Mouse (Mus musculus) forebrain, embryonic 16.5 days (tissue): ENCODE data around the gene Spns3. TPM values are rescaled to one million over a fixed set of nuclear protein-coding genes. Genes with fewer than 3 reads are reported as not detected.

Experiments
- ATAC-seq: fragments of 200-750 bp; cut with Nextera tagmentation; 2 replicates; pipeline ENCODE4 v1.8.0; 2017; ENCODE audit warnings: mild to moderate bottlenecking, moderate library complexity
- H3K27ac ChIP-seq: fragments of 300-500 bp; sonication (generic); 2 replicates; pipeline ENCODE4 v1.5.1; 2014; ENCODE audit warnings: low read length, control low read depth
- H3K27me3 ChIP-seq: fragments of 300-500 bp; sonication (generic); replicated peaks from 2 replicates; pipeline ENCODE4 v1.6.1; 2014; ENCODE audit warnings: low read length; ENCODE audit not compliant: control insufficient read depth, insufficient read depth
- H3K36me3 ChIP-seq: fragments of 300-500 bp; sonication (generic); 2 replicates; pipeline ENCODE4 v1.6.1; 2014; ENCODE audit not compliant: control insufficient read depth, insufficient read depth
- H3K4me1 ChIP-seq: fragments of 300-500 bp; sonication (generic); replicated peaks from 2 replicates; pipeline ENCODE4 v1.6.1; 2014; ENCODE audit warnings: low read length; ENCODE audit not compliant: control insufficient read depth, insufficient read depth
- H3K4me2 ChIP-seq: fragments of 300-500 bp; sonication (generic); 2 replicates; pipeline ENCODE4 v1.6.1; 2014; ENCODE audit warnings: mild to moderate bottlenecking, low read length, control low read depth
- H3K4me3 ChIP-seq: fragments of 300-500 bp; sonication (generic); replicated peaks from 2 replicates; pipeline ENCODE4 v1.5.1; 2014; ENCODE audit warnings: mild to moderate bottlenecking, low read length, control low read depth
- H3K9ac ChIP-seq: fragments of 300-500 bp; sonication (generic); replicated peaks from 2 replicates; pipeline ENCODE4 v1.6.1; 2014; ENCODE audit warnings: low read depth, low read length, control low read depth
- H3K9me3 ChIP-seq: fragments of 300-500 bp; sonication (generic); 2 replicates; pipeline ENCODE4 v1.6.1; 2016; ENCODE audit warnings: low read length; ENCODE audit not compliant: control insufficient read depth
- WGBS: fragments of 180-500 bp; shearing (Covaris S2); extraction: QIAGEN DNeasy Blood & Tissue Kit; methylation state at CpG from one replicate; pipeline ENCODE4 v1.1.7; 2014; 5-methylcytosine and 5-hydroxymethylcytosine counted together
- polyA plus RNA-seq: library from polyadenylated mRNA; unstranded; fragments of >200 nt; fragmentation: Nextera tagmentation; extraction: Ambion mirVana; gene quantifications from 2 replicates; pipeline ENCODE4 v1.2.1, GENCODE M21; 2015

The Spns3 gene
- polyA plus RNA-seq, 1 experiment from 2014 or later, result not detected

DNA sequence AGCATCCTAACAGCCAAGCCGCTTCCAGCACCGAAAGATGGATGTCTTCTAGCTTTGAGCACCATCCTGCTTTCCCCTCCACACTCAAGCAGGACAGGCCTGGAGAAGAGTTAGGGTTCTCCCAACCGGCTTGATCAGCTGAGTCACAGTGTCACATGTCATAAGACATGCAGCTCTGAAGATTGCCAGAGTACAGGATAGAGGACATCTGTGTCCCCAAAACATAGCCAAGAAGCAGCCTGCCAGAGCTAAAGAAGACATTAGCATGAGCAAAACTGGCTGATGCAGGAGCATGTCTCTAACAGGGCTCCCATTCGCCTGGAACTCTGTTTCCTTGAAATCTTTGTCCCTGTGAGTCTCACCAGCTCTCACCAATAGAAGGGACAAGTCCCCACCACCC lies 24.1 kb downstream of the Spns3 start:
- 81% methylated on average over 4 of the region's 4 CpGs for WGBS
- H3K9me3 ChIP-seq, result no peaks in the 10 kb centered on the region
- ATAC-seq, result no peak

DNA sequence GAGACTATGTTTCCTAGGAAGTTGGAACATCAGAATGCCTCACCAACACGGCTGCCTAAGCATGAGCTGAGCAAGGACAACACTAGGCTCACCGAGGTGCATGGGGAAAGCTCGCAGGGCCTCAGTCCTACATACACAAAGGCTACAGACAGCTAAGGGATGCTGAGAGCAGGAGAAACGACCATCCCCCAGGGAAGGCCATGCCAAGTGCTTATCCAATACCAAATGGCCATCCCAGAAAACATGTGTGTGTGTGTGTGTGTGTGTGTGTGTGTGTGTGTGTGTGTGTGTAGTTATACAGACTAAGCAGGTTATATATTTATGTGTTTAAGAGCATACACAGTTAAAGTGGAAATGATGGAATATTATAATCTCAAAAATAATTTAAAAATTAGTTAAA lies 26.6 kb downstream of the Spns3 start:
- ATAC-seq, result no peak
- Histone ChIP-seq H3K9ac (no peak overlapping the region), H3K4me1 (peaks cover 9% of the 10 kb centered on the region), H3K9me3 (no peaks in the 10 kb centered on the region), H3K27ac (no peak overlapping the region), H3K4me3 (no peak overlapping the region), H3K4me2 (no peak overlapping the region), H3K36me3 (no peaks in the 10 kb centered on the region), H3K27me3 (no peaks in the 10 kb centered on the region)
- WGBS, result 36% methylated on average over 4 of the region's 4 CpGs

More for the DNA sequence above, 24.1 kb downstream of the Spns3 start:
- H3K9ac ChIP-seq, result no peak overlapping the region
- H3K36me3 ChIP-seq, result no peaks in the 10 kb centered on the region
- H3K4me3 ChIP-seq, result no peak overlapping the region
- H3K4me1 ChIP-seq, result peaks cover 9% of the 10 kb centered on the region
- H3K27ac ChIP-seq, result no peak overlapping the region
- H3K27me3 ChIP-seq, result no peaks in the 10 kb centered on the region
- H3K4me2 ChIP-seq, result no peak overlapping the region

DNA sequence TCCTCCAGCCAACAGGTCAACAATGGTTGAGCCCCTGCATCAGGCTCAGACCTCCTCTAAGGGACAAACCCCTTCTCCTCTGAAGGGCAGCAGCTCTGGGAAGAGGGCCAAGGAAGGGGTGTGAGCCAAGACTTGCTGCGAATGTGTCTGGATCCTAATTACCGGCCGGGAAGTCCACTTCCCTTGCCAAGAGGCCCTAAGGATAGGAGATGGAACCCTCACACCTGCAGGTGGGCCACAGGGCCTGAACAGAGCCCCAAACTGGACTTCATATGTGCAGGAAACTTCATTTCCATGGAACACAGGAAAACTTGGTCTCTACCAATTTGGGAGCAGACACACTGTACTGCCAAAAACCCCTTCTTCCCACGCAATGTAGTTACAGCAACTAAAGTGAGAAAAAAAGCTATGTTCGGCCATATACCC lies 27.7 kb downstream of the Spns3 start:
- H3K36me3 ChIP-seq, result no peaks in the 10 kb centered on the region
- ATAC-seq, result peak; percentile 65; the same call in 1 of the 2 replicates
- no peak overlapping the region for H3K27ac ChIP-seq
- 40% methylated on average over 5 of the region's 5 CpGs for WGBS
- no peak overlapping the region for H3K4me3 ChIP-seq
- H3K9me3 ChIP-seq, result no peaks in the 10 kb centered on the region
- H3K4me2 ChIP-seq, result no peak overlapping the region
- H3K9ac ChIP-seq, result no peak overlapping the region
- H3K27me3 ChIP-seq, result no peaks in the 10 kb centered on the region
- peaks cover 9% of the 10 kb centered on the region for H3K4me1 ChIP-seq

GRCm38 (mm10) chr11:72521598-72522541 lies 28.4 kb downstream of the Spns3 start:
- ATAC-seq, result no peak
- Histone ChIP-seq H3K4me1 (peaks cover 9% of the 10 kb centered on the region), H3K4me3 (no peak overlapping the region), H3K4me2 (no peak overlapping the region), H3K36me3 (no peaks in the 10 kb centered on the region), H3K9ac (no peak overlapping the region), H3K27me3 (no peaks in the 10 kb centered on the region), H3K27ac (no peak overlapping the region), H3K9me3 (no peaks in the 10 kb centered on the region)
- WGBS, result 68% methylated on average over 5 of the region's 5 CpGs

DNA sequence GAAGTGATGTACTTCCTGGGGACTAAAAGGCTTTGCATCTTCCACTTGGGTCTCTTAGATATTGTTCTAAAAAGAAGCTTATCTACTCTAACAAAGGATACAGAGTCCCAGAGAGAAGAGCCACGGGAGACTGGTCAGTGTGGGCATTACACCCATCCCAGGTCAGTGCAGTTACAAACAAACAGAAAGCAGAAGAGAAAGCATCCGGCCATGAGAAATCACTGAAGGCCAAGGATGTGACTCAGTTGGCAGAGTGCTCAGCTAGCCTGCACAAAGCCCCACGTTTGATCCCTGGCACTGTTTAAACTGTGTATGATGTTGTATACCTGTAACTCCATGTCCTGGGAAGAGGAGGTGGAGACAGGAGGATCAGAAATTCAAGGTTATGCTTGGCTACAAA lies 30.4 kb downstream of the Spns3 start:
- WGBS, result 67% methylated on average over 3 of the region's 3 CpGs
- no peak overlapping the region for H3K27ac ChIP-seq
- H3K4me3 ChIP-seq, result no peak overlapping the region
- no peak overlapping the region for H3K9ac ChIP-seq
- H3K9me3 ChIP-seq, result no peaks in the 10 kb centered on the region
- H3K4me1 ChIP-seq, result peaks cover 14% of the 10 kb centered on the region
- no peak overlapping the region for H3K4me2 ChIP-seq
- no peaks in the 10 kb centered on the region for H3K36me3 ChIP-seq
- H3K27me3 ChIP-seq, result no peaks in the 10 kb centered on the region
- ATAC-seq, result no peak

DNA sequence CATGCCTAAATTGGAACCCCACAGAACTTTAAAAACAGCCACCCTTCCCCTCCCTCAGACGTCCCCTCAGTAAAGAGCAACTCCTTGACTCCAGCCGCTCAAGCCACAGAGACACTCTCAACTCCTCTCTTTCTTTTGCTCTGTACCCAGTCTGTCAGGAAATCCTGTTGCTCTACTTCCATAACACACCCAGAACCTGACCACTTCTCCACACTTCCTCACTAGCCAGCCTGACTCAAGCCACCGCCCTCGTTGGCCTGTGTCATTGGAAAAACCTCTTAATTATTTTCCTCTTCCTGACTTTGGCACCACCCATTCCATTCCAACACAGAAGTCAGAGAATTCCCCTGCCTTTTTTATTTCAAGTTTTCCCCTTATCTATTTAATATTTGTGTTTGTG lies 31.1 kb downstream of the Spns3 start:
- Histone ChIP-seq H3K27me3 (no peaks in the 10 kb centered on the region), H3K4me2 (no peak overlapping the region), H3K4me3 (no peak overlapping the region), H3K4me1 (peaks cover 18% of the 10 kb centered on the region), H3K9me3 (no peaks in the 10 kb centered on the region), H3K36me3 (no peaks in the 10 kb centered on the region), H3K9ac (no peak overlapping the region), H3K27ac (no peak overlapping the region)
- ATAC-seq, result no peak
- 79% methylated on average over 4 of the region's 4 CpGs for WGBS

DNA sequence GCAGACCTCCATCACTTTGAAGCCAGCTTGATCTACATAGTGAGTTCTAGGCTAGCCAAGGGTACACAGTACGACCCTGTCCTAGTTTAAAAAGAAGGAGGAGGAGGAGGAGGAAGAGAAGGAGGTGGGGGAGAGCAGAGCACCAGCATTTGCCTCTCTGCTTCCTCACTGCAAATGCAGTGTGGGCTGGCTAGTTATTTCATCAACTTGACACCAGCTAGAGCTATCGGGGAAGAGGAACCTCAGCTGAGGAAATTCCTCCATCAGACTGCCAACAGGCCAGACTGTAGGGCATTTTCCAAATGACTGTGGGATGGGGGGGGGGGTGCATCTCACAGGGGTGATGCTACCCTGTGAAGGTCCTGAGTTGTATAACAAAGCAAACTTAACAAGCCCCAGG lies 31.9 kb downstream of the Spns3 start:
- ATAC-seq, result no peak
- WGBS, result 56% methylated on average over 2 of the region's 2 CpGs
- H3K27me3 ChIP-seq, result no peaks in the 10 kb centered on the region
- no peaks in the 10 kb centered on the region for H3K36me3 ChIP-seq
- no peak overlapping the region for H3K9ac ChIP-seq
- no peak overlapping the region for H3K4me2 ChIP-seq
- no peak overlapping the region for H3K27ac ChIP-seq
- H3K4me3 ChIP-seq, result no peak overlapping the region
- peaks cover 18% of the 10 kb centered on the region for H3K4me1 ChIP-seq
- H3K9me3 ChIP-seq, result no peaks in the 10 kb centered on the region

GRCm38 (mm10) chr11:72514967-72515366 lies 35.3 kb downstream of the Spns3 start:
- Histone ChIP-seq H3K4me2 (no peak overlapping the region), H3K9me3 (no peaks in the 10 kb centered on the region), H3K4me1 (peaks cover 9% of the 10 kb centered on the region), H3K27ac (no peak overlapping the region), H3K9ac (no peak overlapping the region), H3K4me3 (no peak overlapping the region), H3K27me3 (no peaks in the 10 kb centered on the region), H3K36me3 (no peaks in the 10 kb centered on the region)
- 17% methylated on average over 3 of the region's 3 CpGs for WGBS
- peak; percentile 75 for ATAC-seq

DNA sequence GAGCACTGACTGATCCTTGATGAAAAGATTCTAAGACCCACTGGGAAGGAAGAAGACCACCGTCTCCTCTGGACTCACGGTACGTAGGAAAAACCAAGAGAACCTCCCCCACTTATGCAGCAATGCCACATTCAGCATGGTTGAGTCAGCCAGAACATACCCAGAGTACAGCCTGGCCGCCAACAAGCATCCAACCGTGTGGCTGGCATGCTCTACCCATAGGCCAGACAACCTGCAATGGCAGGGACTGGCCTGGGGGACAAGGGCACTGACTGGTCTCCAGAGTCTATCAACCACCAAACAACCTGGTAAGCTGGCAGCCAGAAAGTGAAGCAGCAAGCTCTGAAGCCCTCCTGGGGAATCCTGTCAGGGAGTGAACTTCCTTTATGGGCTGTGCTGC lies 41.7 kb downstream of the Spns3 start:
- Histone ChIP-seq H3K36me3 (no peaks in the 10 kb centered on the region), H3K9ac (no peak overlapping the region), H3K27me3 (no peaks in the 10 kb centered on the region), H3K4me3 (no peak overlapping the region), H3K4me2 (no peak overlapping the region), H3K4me1 (no peaks in the 10 kb centered on the region), H3K27ac (no peak overlapping the region), H3K9me3 (no peaks in the 10 kb centered on the region)
- ATAC-seq, result no peak
- WGBS, result 92% methylated on average over 5 of the region's 5 CpGs
